Mouse (Mus musculus) frontal cortex, postnatal 36 days (tissue): ENCODE results near the gene Ifna13.
A peak's percentile ranks its signal among the peaks of the same experiment; 100 is the strongest.

Experiments used
- DNase-seq, 2 experiments: peaks; one replicate each; pipeline ENCODE4 v3.0.0; 2022; ENCODE audit warnings: low spot score in 2 of 2

The Ifna13 gene

GRCm38 (mm10) chr4:88644359-88644758, at the start of gene Ifna13:
TSS of gene Ifna13 (minus strand) at chr4:88644459.
- DNase-seq: no peak

- no peak for DNase-seq
Observed at GRCm38 (mm10) chr4:88693392-88693791, 49.1 kb upstream of the Ifna13 start.

- DNase-seq: no peak
Observed at GRCm38 (mm10) chr4:88692537-88692936, 48.3 kb upstream of the Ifna13 start.

DNA sequence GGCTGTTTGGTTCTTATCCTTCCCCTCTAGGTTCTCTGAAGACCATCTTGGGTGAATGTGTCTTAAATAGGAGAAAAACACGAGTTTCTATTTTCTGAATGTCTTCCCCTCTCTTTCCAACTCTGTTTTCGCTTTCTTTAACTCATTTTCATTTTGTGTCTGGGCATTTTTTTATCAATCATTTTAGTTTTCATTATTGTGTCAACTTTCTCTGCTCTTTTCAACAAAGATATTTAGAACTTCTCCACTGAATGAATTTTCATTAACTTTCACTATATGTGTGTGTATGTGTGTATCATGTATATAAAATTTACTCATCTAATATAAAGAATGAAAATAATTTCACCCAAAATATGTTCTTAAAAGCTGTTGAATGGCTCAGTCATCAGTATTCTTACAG, 47.0 kb upstream of the Ifna13 start, which contains the start of gene Ifnab:
Gene Ifnab (minus strand): TSS at position 101 of the 400 bp plus-strand sequence.
- DNase-seq: no peak

GRCm38 (mm10) chr4:88683812-88684211, 39.6 kb upstream of the Ifna13 start, which contains the start of gene Ifna2:
TSS of gene Ifna2 (minus strand) at chr4:88683912.
- DNase-seq: no peak

- no peak for DNase-seq
Observed at GRCm38 (mm10) chr4:88681353-88681752, 37.1 kb upstream of the Ifna13 start.

GRCm38 (mm10) chr4:88680362-88680761, 36.1 kb upstream of the Ifna13 start:
- DNase-seq: peak in 1 of 2 experiments; percentile 34

- DNase-seq: no peak
Observed at GRCm38 (mm10) chr4:88676824-88677223, 32.6 kb upstream of the Ifna13 start, which contains the start of gene Ifna16. TSS of gene Ifna16 (minus strand) at chr4:88676924.

- DNase-seq: no peak
Observed at GRCm38 (mm10) chr4:88655461-88655860, 11.2 kb upstream of the Ifna13 start.

- DNase-seq: no peak
Observed at GRCm38 (mm10) chr4:88653644-88654043, 9.4 kb upstream of the Ifna13 start.

DNA sequence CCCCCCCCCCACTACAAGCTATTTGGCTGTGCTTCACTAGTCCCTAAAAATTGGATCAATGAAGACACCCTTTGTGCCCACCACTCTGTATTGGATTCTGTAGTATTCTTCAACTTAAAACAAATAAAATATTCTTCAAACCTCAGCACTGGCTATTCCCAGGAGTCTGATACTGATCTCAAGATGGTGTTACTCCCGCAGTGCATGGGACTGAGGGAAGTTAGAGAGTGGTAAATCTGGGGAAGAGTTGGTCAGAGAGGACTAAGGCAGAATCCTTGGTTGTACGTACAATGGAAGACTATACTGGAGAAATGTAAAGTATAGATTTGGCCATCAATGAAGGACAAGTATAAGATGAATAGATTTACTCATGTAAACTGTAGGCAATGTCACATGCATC, 1.7 kb downstream of the Ifna13 start:
- no peak for DNase-seq

GRCm38 (mm10) chr4:88641077-88641831, 3.0 kb downstream of the Ifna13 start:
- peak; percentile 83 to 86 for DNase-seq

DNA sequence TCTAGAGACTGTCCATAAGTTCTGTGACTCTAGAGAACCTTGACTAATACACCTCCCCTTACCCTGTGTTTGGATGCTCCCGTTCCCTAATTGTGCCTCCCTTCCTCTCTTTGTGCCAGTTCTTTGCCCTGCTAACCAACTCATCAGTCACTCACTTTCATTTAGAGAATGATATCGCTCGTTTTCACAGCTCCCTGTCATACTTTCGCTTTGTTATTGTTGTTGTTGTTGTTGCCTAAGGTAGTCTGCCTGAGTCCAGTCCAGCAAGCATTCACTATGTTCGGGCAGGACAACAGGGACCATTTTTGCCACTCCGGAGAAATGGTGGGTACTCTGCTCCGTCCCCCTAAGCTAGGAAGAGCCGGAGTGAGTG, 3.6 kb downstream of the Ifna13 start:
- no peak for DNase-seq

GRCm38 (mm10) chr4:88634311-88634710, 9.9 kb downstream of the Ifna13 start, which contains the start of gene C87499:
TSS of gene C87499 (minus strand) at chr4:88634411.
- no peak for DNase-seq

- DNase-seq: no peak
Observed at GRCm38 (mm10) chr4:88603276-88603675, 41.0 kb downstream of the Ifna13 start, which contains the start of gene Ifna12. TSS of gene Ifna12 (minus strand) at chr4:88603376.
